Mouse (Mus musculus): ENCODE results near the gene Cacna2d2.

DNA sequence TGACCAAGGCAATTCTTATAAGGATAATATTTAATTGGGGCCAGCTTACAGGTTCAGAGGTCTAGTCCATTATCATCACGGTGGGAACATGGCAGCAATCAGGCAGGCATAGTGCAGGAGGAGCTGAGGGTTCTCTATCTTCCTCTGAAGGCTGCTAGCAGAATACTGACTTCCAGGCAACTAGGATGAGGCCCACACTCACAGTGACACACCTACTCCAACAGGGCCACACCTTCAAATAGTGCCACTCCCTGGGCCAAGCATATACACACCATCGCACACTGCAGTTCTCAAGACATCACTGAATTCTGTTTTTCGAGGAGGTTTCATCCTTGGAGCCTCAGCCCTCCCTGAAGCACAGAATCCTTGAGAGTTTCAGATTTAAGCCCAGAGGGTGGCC lies 96.9 kb downstream of the Cacna2d2 start:
- TF ChIP-seq CTCF (IDR thresholded peaks at IDR 0.05; ENCODE audit: low read depth) (no peak), EP300 (optimal IDR thresholded peaks at IDR 0.05) (no peak)

Data from stomach, postnatal 0 days (tissue).